Mouse (Mus musculus): ENCODE measurements around the gene Acacb.

Acacb gene

GRCm38 (mm10) chr5:114146028-114146888, at the start of gene Acacb:
Gene Acacb (plus strand): TSS chr5:114146535.
- no peak for DNase-seq (ENCODE audit: low read depth, low spot score)

GRCm38 (mm10) chr5:114099709-114100389, 46.5 kb upstream of the Acacb start:
- DNase-seq (ENCODE audit: low read depth, low spot score) = peak; percentile 86

GRCm38 (mm10) chr5:114100390-114101099, 45.8 kb upstream of the Acacb start:
- no peak for DNase-seq (ENCODE audit: low read depth, low spot score)

GRCm38 (mm10) chr5:114101873-114102272, 44.5 kb upstream of the Acacb start:
- no peak for DNase-seq (ENCODE audit: low read depth, low spot score)

GRCm38 (mm10) chr5:114102807-114103206, 43.5 kb upstream of the Acacb start:
- DNase-seq (ENCODE audit: low read depth, low spot score) = no peak

- no peak for DNase-seq (ENCODE audit: low read depth, low spot score)
Observed at GRCm38 (mm10) chr5:114106391-114106935, 39.9 kb upstream of the Acacb start.

GRCm38 (mm10) chr5:114113334-114113733, 33.0 kb upstream of the Acacb start:
- DNase-seq (ENCODE audit: low read depth, low spot score) = no peak

GRCm38 (mm10) chr5:114115030-114115429, 31.3 kb upstream of the Acacb start:
- DNase-seq (ENCODE audit: low read depth, low spot score) = no peak

- DNase-seq (ENCODE audit: low read depth, low spot score) = no peak
Observed at GRCm38 (mm10) chr5:114116586-114116985, 29.7 kb upstream of the Acacb start.

GRCm38 (mm10) chr5:114119806-114120205, 26.5 kb upstream of the Acacb start:
- no peak for DNase-seq (ENCODE audit: low read depth, low spot score)

- no peak for DNase-seq (ENCODE audit: low read depth, low spot score)
Observed at GRCm38 (mm10) chr5:114126008-114126407, 20.3 kb upstream of the Acacb start.

GRCm38 (mm10) chr5:114126499-114127244, 19.7 kb upstream of the Acacb start:
- DNase-seq (ENCODE audit: low read depth, low spot score) = no peak

GRCm38 (mm10) chr5:114127374-114128349, 18.7 kb upstream of the Acacb start, which contains the start of gene Alkbh2:
Gene Alkbh2 (minus strand): TSS chr5:114128218.
- DNase-seq (ENCODE audit: low read depth, low spot score) = no peak

GRCm38 (mm10) chr5:114129550-114130210, 16.7 kb upstream of the Acacb start:
- no peak for DNase-seq (ENCODE audit: low read depth, low spot score)

GRCm38 (mm10) chr5:114130211-114130605, 16.1 kb upstream of the Acacb start, which contains the start of gene Ung:
Gene Ung (plus strand): TSS chr5:114130386.
- DNase-seq (ENCODE audit: low read depth, low spot score) = no peak

GRCm38 (mm10) chr5:114130698-114131520, 15.4 kb upstream of the Acacb start:
- DNase-seq (ENCODE audit: low read depth, low spot score) = peak; percentile 82

- no peak for DNase-seq (ENCODE audit: low read depth, low spot score)
Observed at GRCm38 (mm10) chr5:114131521-114131840, 14.9 kb upstream of the Acacb start.

GRCm38 (mm10) chr5:114132841-114133240, 13.5 kb upstream of the Acacb start:
- no peak for DNase-seq (ENCODE audit: low read depth, low spot score)

Measured in brain, embryonic 18.5 days (tissue).